Mouse (Mus musculus) adrenal gland, adult 18-20 months (tissue): Measurements from ENCODE around the gene Il10. TPM values are rescaled to one million over a fixed set of nuclear protein-coding genes. Genes with fewer than 3 reads are reported as not detected.

Experiments used
- total RNA-seq, 2 experiments: library from RNA; stranded (reverse); gene quantifications; 1 replicate in 1 of 2; 2 replicates in 1 of 2; pipeline ENCODE4 v1.2.3; 2021

Gene Il10
- total RNA-seq, 2 experiments from 2014 or later, result not detected

Other genes starting within 250 kb of the Il10 start
- under 1 TPM in 1 of 2 experiments, not detected in 1; 0.16 TPM for gene Fcamr, start 218.9 kb upstream of the Il10 start, total RNA-seq
- gene Pigr, start 193.2 kb upstream of the Il10 start, total RNA-seq, result under 1 TPM; 0.19 to 0.50 TPM
- gene Fcmr, start 154.2 kb upstream of the Il10 start, total RNA-seq, result under 1 TPM; 0.35 to 0.53 TPM
- gene Il24, start 132.4 kb upstream of the Il10 start, total RNA-seq, result not detected
- gene Il20, start 108.4 kb upstream of the Il10 start, total RNA-seq, result not detected
- gene Il19, start 79.7 kb upstream of the Il10 start, total RNA-seq, result not detected
- gene Mapkapk2, start 78.0 kb downstream of the Il10 start, total RNA-seq, result 100 to 1,000 TPM; 198 to 219 TPM
- gene Dyrk3, start 118.5 kb downstream of the Il10 start, total RNA-seq, result 1 to 10 TPM; 5.5 to 7.1 TPM
- 10 to 100 TPM; 33.7 to 40.4 TPM for gene Eif2d, start 133.3 kb downstream of the Il10 start, total RNA-seq
- 10 to 100 TPM; 11.4 to 11.6 TPM for gene Rassf5, start 225.4 kb downstream of the Il10 start, total RNA-seq